Mouse (Mus musculus) left cerebral cortex, postnatal 4 days (tissue): Measurements from ENCODE around the gene Irgc1. TPM values are rescaled to one million over a fixed set of nuclear protein-coding genes. Genes with fewer than 3 reads are reported as not detected.

Experiments
- DNase-seq: peaks from one replicate; pipeline ENCODE4 v3.0.0-alpha.2; 2022
- intact Hi-C: fragments of 180-260 bp; cut with DNase I; formaldehyde crosslinking; loops from one replicate; pipeline ENCODE4 v1.15.1; 2025
- total RNA-seq, 2 experiments: library from RNA; stranded (reverse); gene quantifications; 2 replicates each; pipeline ENCODE4 v1.2.3; 2021

Irgc1 gene
- total RNA-seq, 2 experiments from 2014 or later: not detected

DNA sequence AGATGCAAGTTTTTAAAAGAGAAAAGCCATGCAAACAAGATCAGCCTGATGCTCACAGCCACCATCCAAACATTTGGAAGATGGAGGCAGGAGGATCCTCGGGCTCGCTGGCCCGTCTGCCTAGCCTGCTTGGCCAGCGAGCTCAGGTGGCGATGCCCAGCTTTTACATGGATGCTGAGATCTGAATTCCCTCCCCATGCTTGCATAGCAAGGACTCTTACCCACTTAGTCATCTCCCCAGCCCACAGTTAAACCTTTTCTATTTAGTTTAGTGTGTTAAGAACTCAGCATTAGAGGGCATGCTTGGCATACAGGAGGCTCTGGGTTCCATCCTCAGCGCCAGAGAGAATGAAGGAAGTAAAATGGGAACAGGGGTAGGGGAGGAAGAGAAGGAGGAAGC lies 12.9 kb downstream of the Irgc1 start:
- DNase-seq: no peak
- intact Hi-C loops: no loop called here

DNA sequence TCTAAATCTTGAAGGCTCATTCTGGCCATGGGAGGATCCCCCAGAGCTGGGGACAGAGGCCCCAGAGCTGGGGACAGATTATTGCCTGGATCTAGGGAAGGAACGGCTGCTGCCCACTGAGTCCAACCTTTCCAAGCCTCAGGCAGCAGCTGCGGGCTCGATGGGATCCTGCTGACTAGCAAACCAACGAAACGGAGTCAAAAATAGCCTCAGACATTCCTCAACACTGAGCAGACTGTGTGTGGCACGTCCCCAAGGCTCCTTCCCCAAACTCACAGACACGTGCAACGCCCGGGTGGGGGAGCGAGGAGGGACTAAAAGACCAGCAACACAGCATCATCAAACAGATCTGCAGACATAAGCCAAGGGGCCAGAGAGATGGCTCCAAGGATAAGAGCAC lies 14.1 kb downstream of the Irgc1 start:
- intact Hi-C loops: no loop called here
- no peak for DNase-seq

DNA sequence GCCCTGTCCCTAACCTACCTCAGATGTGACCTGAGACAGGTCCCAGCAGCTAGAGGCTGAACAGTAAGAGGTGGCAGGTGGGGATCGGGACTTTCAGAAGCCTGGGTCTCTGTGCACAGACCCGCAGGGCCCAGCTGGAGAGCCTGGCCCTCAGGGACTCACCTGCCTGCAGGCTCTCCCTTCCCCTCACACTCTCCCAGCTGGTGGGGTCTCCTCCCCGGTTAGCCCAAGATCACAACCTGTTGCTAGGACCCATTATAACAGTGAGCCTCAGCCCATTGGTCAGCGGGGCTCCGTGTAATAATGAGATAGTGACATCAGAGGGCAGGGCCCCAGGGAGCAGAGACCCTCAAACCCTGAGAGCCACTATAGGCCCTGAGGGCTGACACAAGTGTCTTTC lies 16.8 kb downstream of the Irgc1 start:
- intact Hi-C loops: no loop called here

DNA sequence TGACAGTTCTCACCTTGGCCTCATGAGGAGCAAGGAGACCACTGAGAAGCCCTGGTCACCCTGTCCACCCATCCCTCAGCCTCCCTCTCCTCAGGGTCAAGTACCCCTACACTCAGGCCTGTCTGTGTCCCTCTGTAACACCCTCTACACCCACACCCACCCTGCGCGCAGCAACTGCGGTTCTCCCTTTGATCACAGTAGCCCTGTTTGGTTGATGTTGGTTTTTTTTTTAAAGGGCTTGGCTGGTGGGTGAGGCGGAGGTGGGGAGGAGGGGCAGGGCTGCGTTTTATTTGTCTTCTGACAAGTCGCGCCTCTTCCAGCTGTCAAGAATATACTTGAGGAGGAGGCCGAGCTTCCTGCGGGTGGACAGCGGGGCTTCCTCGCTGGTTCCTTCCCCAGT lies 20.4 kb downstream of the Irgc1 start:
- no peak for DNase-seq
- intact Hi-C loops: no loop called here

More for the DNA sequence above, 16.8 kb downstream of the Irgc1 start:
- no peak for DNase-seq

DNA sequence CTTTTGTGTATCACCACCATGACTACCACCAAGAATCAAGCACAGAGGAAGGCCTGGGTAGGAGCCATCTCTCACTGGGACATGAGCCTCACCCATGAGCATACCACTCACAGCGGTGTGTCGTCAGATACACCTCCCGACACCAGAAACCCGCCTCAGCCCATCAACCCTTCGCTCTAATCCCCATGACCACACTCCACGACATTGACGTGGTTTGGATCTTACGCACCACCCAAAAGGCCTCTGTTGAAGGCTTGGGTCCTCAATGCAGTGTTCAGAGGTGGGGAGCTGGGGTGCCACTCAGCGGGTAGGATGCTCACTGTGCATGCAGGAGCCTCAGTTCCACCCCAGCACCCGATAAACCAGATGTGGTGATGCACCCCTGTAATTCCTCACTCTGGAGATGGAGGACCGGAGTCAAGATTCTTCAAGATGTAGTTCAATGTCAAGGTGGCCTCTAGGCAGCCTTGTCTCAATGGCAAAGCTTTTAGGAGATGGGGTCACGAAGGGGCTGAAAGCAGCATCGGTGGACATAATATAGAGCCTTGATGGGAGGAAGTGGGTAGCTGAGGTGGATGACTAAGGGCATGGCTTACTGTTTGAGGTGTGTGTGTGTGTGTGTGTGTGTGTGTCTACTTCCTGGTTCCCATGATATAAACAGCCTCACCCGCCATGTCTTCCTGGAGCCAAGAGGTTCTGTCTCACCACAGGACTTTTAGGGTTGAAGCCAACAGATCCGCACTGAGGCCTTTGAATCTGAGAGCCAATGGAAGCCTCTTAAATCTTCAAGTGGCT lies 21.3 kb downstream of the Irgc1 start:
- DNase-seq: no peak
- intact Hi-C loops: no loop called here

DNA sequence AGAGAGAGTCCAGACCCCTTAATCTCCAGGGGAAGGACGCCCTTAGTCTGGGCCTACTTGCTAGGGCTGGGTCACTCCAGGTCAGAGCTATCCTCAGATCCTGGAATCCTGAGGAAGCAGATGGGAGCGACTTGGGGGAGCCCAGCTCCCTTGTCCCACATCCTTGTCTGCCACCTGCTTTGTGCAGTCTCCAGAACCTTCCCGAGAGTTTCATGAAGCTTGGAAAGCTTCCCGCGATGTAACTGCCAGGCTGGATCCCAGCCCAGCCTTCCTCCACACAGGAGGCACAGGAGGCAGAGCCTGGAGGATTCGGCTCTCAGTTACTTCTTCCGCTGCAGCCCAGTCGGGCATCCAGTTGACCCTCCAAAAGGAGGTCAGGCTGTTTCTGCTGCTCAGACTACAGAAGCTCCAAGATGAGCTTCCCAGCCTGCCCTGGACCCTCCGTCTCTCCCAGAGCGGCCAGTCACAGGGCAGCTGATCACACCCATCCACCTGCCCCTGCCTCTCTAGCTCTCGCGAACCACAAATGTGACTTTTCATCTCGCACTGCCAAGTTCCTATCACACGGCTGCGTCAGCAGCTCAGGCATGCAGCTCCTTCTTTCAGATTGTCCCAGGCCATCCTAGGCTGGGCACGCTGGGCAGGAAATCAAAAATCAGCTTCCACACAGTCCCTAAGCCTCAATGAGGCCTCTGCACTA lies 22.5 kb downstream of the Irgc1 start:
- intact Hi-C loops: no loop called here
- DNase-seq: peak; percentile 83

DNA sequence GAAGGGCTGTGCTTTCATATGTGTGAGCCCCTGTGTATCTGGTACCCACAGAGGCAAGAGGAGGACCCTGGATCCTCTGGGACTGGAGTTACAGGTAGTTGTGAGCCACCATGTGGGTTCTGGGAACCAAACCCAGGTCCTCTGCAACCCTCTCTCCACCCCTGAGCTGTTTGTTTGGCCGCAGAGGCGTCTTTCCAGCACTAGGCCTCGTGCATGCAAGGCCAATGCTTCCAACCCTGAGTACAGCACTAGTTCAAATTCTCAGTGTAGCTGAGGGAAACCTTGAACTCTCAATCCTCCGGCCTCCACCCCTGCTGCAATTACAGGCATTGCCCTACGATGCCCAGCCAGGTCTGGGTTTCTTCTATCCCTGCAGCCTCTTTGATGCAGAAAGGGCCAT lies 23.4 kb downstream of the Irgc1 start:
- no peak for DNase-seq
- intact Hi-C loops: no loop called here

DNA sequence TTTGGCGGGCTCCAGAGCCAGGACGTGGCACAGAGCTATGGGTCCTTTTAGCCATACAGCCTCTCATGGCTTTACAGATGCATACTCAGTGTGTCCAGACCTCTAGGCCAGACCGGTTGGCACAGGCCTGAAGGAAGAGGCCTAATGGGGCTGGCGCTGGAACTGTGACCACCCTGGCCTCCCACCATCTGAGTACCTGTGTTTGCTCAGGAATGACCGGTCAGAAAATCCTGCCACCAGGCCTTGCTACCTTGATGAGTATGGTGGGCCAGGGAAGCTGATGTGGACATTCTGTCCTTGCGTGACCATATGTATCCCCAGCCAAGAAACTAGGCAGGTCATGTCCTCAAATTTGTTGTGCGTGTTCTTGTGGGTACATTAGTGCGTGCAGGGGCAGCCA lies 24.9 kb downstream of the Irgc1 start:
- intact Hi-C loops: no loop called here
- no peak for DNase-seq

DNA sequence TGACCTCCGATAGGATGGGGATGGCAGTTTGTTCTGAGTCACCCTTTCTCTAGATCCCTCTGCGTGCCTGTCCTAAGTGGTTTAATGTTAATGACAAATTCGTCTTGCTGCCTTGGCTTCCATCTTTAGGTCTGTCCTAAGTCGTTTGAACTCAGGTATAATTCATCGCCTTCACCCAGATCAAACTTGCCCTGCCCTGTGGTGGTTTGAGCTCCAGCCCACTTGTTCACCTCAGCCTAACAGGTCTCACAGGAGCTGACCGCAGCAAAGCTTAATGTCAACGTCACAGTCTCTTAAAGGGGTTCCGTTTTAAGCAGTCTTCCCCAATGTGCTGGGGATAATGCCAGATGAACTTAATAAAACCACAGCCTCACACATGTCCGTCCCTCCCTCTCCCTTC lies 26.2 kb downstream of the Irgc1 start:
- intact Hi-C loops: no loop called here

DNA sequence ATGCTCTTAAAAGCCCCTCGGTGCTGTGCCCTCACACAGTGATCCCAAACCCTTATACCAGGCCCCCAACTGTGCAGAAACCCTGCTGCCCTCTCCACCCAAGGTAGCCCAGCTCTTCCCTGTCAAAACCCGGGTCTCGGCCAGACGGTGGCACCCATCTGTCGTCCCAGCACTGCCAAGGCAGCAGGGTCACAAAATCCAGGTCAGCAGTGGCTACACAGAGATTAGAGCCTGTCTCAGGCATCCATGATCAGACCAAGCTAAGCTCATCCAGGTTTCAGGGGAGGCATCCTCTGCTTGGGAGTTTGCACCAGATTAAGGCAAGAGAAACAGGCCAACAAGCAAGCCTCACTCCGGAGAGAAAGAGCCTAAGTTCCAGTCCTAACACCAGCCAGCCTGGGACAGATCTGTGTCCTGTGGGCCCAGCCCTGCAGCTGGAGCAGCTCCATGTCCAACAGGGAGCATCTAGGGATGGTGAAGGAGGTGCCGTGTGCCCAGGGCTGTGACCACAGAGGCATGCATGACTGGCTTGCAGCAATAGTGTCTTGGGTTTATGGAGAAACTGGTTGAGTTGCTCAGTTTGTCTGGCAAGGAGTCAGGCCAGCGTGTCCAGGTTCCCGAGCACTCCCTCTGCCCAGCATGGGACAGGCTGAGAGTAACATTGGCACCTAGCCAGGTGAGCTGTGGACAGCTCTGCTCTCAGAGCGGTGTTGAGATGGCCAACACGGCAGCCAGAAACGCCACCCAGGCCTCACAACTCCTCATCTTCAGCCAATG lies 28.0 kb downstream of the Irgc1 start:
- intact Hi-C loops: no loop called here
- DNase-seq: peak; percentile 85

More for the DNA sequence above, 26.2 kb downstream of the Irgc1 start:
- DNase-seq: no peak

DNA sequence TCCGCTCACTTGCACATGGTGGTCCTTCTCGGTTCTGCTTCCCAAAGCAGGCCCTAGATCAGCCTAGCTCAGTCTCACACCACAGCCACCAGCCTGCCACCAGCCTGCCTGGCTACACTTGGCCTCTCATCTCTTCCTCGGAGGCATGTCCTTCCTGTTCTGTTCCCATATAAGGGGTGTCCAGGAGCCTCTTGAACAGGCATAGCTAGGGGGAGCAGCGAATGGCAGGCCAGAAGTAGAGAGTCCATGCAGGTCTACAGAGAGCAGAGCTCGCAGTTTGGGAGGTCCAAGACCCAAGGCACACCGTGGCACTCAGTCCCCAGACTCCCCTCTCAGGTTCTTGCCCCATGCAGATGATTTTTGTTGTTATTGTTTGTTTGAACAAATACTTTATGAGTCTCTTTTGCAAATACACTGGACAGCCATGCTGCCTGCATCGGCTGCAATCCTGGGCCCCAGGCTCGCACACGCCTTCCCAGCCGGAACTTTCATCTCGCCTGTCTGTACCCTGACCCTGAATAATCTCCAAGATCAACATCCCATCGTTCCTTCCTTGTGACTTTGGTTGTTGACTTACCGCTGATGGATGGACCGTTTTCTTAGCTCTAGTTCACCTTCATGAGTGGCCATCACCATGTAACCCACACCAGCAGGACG lies 28.9 kb downstream of the Irgc1 start:
- DNase-seq: no peak
- intact Hi-C loops: no loop called here

DNA sequence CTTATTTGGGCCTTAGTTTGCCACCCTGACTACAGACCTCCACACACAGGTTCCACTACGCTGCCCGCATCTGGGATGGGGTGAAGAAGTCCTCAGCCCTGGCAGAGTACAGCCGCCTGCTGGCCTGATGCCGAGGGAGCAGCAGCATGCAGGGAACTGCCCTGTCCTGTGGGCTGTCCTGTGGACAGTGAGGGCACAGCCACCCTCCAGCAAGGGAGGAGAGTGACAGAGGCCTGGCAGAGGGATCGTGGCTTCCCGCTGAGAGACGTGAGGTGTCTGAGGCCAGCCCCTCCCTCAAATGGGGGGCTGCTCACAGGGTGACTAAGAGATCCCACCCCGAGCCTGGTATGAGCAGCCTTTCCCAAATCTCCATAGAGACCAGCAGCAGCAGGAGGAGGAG lies 29.8 kb downstream of the Irgc1 start:
- peak; percentile 78 for DNase-seq
- intact Hi-C loops: no loop called here

DNA sequence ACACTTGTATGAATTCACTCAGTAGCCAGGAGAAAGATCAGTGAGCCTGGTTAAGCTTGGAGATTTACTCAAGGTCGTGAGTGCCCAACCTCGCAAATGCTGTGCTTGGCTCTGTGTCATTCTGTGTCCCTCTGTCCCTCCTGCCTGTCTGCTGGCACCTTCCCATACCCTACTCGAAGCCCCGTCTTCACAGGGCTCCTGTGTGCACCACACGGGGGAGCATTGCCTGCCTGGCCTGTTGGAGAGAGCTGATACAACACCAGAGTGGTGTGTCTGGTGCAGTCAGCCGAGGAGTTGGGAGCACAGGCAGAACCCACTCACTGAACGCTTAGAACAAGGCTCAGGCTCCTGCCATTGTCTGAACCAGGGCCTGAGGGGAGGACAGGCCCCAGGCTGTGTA lies 30.4 kb downstream of the Irgc1 start:
- intact Hi-C loops: no loop called here
- DNase-seq: peak; percentile 45

DNA sequence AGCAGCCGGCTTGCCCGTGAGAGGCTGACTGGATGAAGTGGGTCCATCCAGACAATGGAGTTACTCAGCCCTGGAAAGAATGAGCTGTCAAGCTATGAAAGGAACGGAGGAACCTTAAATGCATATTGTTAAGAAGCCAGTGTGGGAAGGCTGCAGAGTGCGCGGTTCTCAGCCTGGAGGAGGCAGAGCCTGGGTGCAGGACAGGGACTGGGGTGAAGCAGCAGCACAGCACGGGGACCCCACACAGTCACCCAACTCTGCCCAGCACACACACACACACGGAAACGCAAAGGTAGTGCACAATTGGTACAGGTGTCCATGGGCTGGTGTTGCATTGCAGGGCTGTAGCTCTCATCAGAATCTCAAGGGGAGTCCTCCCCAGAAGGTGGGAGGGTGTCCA lies 32.5 kb downstream of the Irgc1 start:
- intact Hi-C loops: no loop called here
- DNase-seq: no peak

DNA sequence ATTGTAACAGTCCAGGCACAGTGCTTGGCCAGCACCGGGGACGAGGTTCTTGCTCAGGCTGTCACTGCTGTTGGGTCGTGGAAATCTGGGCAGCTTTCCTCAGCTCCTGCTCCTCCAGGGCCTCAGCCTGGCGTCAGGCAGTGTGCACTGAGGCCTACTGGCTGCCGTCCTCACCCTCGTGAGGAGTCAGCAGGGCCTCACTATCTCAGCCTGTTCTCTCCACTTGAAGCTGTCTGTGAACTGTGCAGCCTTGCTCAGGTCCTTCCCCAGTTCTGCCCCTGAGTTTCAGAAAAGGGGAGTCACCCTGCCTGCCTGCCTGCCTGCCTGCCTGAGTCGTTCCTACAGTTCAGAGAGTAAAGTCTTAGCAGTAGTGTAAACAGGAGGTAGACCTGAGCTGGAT lies 36.8 kb downstream of the Irgc1 start:
- no peak for DNase-seq
- intact Hi-C loops: no loop called here

DNA sequence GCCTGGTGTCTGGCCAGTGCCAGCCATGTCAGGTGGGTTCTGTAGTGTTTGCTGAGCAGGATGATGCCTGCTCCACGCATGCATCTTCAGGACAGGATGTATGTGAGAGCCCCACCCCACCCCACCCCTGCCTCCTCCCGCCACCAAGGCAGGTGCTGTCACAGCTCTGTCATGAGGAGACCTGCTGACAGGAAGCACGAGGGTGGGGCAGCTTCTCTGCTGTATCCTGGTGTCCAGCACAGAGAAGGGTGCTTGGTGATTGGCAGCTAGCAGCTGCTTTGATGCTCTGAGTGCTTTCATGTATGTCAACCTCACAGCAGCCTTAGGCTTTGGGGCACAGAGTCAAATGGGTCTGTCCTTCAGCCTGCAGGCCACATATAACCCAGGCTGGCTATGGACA lies 38.5 kb downstream of the Irgc1 start:
- no peak for DNase-seq
- intact Hi-C loops: no loop called here

DNA sequence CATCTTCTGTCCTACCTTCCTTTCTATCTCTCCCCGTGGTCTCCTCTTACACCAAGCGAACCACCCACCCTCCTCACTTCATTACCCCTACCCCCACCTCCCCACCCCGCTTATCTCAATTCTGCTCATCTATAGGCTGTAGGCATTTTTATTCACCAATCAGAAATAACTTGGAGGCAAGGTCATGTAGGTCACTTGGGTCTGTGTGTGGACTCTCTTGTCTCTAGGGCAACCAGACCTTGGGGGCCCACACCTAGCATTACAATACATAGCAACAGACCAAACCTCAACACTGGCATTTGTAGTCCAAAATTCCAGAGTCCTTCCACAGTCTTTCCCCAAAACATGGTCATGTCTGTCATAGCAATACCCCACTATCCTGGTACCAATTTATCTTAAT lies 41.3 kb downstream of the Irgc1 start:
- no peak for DNase-seq
- intact Hi-C loops: no loop called here

DNA sequence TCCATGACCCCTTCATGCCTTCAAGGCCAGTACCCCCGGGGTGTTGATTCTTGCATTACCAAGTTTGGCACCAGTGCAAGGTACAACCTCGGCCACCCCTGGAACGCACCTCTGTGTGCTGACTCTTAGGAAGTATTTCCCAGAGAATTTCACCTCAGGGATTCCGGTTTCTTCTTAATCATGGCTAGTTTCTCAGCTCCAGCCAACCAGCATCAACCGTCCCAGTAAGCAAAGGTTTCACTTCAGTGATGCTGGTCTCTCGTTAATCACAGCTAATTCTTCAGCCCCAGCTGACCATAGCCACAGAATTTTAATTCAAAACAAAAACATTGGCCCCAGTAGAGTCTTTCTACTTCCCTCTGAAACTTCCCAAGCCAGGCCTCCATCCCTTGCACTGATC lies 42.0 kb downstream of the Irgc1 start:
- intact Hi-C loops: no loop called here
- DNase-seq: no peak

DNA sequence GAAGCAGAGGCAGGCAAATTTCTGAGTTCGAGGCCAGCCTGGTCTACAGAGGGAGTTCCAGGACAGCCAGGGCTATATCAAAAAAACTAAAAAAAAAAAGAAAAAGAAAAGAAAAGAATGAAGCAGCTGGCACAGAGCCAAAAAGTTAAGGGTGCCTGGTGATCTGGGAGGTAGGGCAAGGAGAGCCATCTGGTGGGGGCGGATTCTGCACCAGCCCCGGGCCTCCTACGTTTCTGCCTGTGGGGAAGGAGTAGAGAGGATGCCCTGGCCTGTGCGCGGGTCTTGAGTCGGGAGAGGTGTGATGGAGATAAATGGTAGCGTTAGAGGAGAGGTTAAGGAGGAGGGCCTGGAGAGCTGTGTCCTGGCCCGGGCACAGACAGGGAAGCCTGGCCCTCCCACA lies 43.9 kb downstream of the Irgc1 start:
- intact Hi-C loops: no loop called here
- DNase-seq: no peak

DNA sequence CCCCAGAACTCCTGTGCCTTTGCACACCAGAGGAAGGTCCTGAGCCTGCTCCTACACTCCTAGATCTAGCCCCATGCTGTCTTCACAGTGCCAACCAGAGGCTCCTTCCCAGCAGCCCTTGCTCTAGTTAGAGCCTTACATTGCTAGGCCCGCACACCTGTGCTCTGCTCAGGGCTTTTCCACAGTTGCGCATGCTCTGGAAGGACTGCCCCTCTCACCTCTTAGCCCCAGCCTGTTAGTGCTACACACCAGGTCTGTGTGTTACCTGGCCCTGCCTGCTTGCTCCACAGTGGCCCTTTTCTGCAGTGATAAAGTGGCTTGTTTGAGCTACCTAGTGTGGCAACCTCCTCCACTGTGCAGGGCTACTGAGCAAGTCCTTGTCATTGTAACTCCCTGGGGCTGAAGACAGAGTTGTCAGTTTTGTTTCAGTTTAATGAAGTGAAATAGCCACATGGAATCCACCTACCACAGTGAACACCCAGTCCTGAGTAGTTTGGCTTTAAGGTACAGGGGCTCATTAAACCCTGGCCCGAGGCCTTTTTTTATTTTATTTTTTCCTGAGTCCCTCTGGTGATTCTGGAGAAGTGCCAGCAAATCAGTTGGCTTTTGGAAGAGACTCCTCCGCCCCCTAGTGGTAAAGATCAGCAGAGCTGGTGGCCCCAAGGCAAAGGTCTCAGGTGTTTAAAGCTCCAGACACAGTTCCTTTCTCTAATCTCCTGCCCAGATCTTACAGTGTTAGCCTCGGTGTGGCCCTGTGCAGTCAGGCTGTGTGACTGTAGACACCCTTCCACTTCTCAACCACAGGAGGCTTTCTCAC lies 45.4 kb downstream of the Irgc1 start:
- intact Hi-C loops: no loop called here

More for the DNA sequence above, 45.4 kb downstream of the Irgc1 start:
- DNase-seq: peak; percentile 78
